Mouse (Mus musculus): ENCODE measurements around the gene Dyrk3. TPM values are rescaled to one million over a fixed set of nuclear protein-coding genes. Genes with fewer than 3 reads are reported as not detected.

Dyrk3 gene
- polyA plus RNA-seq, 1 experiment from 2014 or later, result 2.3 TPM

- Histone ChIP-seq H3K9ac (ENCODE audit: low read depth, low read length) (no peak overlapping the region), H3K27me3 (replicated peaks; ENCODE audit: control insufficient read depth, insufficient read depth, low read length) (no peaks in the 10 kb centered on the region), H3K9me3 (ENCODE audit: control insufficient read depth, low read length) (no peaks in the 10 kb centered on the region), H3K4me2 (ENCODE audit: low read depth, low read length) (no peak overlapping the region), H3K4me3 (ENCODE audit: low read length) (no peak overlapping the region), H3K36me3 (ENCODE audit: control insufficient read depth, insufficient read depth, low read length) (no peaks in the 10 kb centered on the region), H3K4me1 (ENCODE audit: control insufficient read depth, insufficient read depth, low read length) (peaks cover 79% of the 10 kb centered on the region), H3K27ac (ENCODE audit: low read length) (no peak overlapping the region)
- no peak for ATAC-seq
- whole genome bisulfite sequencing, result 57% methylated on average over 4 of the region's 4 CpGs
Measured at GRCm38 (mm10) chr1:131090877-131091276, 47.3 kb downstream of the Dyrk3 start.

DNA sequence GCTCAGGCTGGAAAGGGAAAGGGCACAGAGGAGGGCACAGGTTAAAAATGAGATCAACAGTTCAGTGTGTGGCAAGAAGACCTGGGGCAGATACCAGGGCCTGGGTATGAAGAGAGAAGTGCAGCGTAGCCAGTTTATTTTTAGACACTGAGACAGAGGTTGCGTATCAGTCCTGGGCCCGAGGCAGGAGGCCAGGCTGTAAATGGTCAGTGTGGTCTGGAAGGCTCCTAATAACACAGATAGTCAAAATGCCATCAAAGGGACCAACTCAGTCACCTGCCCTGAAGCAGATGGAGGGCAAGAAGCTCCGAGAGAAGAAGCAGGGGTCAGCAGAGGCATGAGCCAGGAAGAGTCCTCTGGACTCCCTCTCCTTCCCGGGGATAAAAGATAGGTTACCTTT, 47.9 kb downstream of the Dyrk3 start:
- Histone ChIP-seq H3K4me2 (ENCODE audit: low read depth, low read length) (no peak overlapping the region), H3K9ac (ENCODE audit: low read depth, low read length) (0 out of 2 replicates have a peak overlapping the region, but pooled peaks have one; percentile 34), H3K4me3 (ENCODE audit: low read length) (no peak overlapping the region), H3K27ac (ENCODE audit: low read length) (no peak overlapping the region), H3K4me1 (ENCODE audit: control insufficient read depth, insufficient read depth, low read length) (peaks cover 75% of the 10 kb centered on the region), H3K9me3 (ENCODE audit: control insufficient read depth, low read length) (no peaks in the 10 kb centered on the region), H3K36me3 (ENCODE audit: control insufficient read depth, insufficient read depth, low read length) (no peaks in the 10 kb centered on the region), H3K27me3 (replicated peaks; ENCODE audit: control insufficient read depth, insufficient read depth, low read length) (no peaks in the 10 kb centered on the region)
- 64% methylated on average over 5 of the region's 5 CpGs for WGBS
- ATAC-seq, result no peak

- 73% methylated on average over 2 of the region's 2 CpGs for WGBS
- no peak overlapping the region for H3K27ac ChIP-seq (ENCODE audit: low read length)
- no peaks in the 10 kb centered on the region for H3K36me3 ChIP-seq (ENCODE audit: control insufficient read depth, insufficient read depth, low read length)
- H3K9me3 ChIP-seq (ENCODE audit: control insufficient read depth, low read length), result no peaks in the 10 kb centered on the region
- no peak overlapping the region for H3K4me2 ChIP-seq (ENCODE audit: low read depth, low read length)
- no peak for ATAC-seq
- no peaks in the 10 kb centered on the region for H3K27me3 ChIP-seq (replicated peaks; ENCODE audit: control insufficient read depth, insufficient read depth, low read length)
- peaks cover 76% of the 10 kb centered on the region for H3K4me1 ChIP-seq (ENCODE audit: control insufficient read depth, insufficient read depth, low read length)
- no peak overlapping the region for H3K4me3 ChIP-seq (ENCODE audit: low read length)
- H3K9ac ChIP-seq (ENCODE audit: low read depth, low read length), result 0 out of 2 replicates have a peak overlapping the region, but pooled peaks have one; percentile 34
Measured at GRCm38 (mm10) chr1:131089525-131090127, 48.5 kb downstream of the Dyrk3 start.

- H3K36me3 ChIP-seq (ENCODE audit: control insufficient read depth, insufficient read depth, low read length), result no peaks in the 10 kb centered on the region
Measured at GRCm38 (mm10) chr1:131088547-131088946, 49.6 kb downstream of the Dyrk3 start.

GRCm38 (mm10) chr1:131086907-131087306, 51.2 kb downstream of the Dyrk3 start:
- no peaks in the 10 kb centered on the region for H3K27me3 ChIP-seq (replicated peaks; ENCODE audit: control insufficient read depth, insufficient read depth, low read length)
- H3K36me3 ChIP-seq (ENCODE audit: control insufficient read depth, insufficient read depth, low read length), result no peaks in the 10 kb centered on the region
- no peak overlapping the region for H3K9ac ChIP-seq (ENCODE audit: low read depth, low read length)
- peaks cover 81% of the 10 kb centered on the region for H3K4me1 ChIP-seq (ENCODE audit: control insufficient read depth, insufficient read depth, low read length)
- no peak for ATAC-seq
- H3K9me3 ChIP-seq (ENCODE audit: control insufficient read depth, low read length), result no peaks in the 10 kb centered on the region
- peak overlapping the region; percentile 5; the same call in 1 of the 2 replicates for H3K4me2 ChIP-seq (ENCODE audit: low read depth, low read length)
- WGBS, result 42% methylated on average over 7 of the region's 7 CpGs
- H3K27ac ChIP-seq (ENCODE audit: low read length), result no peak overlapping the region
- no peak overlapping the region for H3K4me3 ChIP-seq (ENCODE audit: low read length)

More at GRCm38 (mm10) chr1:131088547-131088946, 49.6 kb downstream of the Dyrk3 start:
- Histone ChIP-seq H3K4me3 (ENCODE audit: low read length) (no peak overlapping the region), H3K4me2 (ENCODE audit: low read depth, low read length) (no peak overlapping the region), H3K27ac (ENCODE audit: low read length) (no peak overlapping the region), H3K27me3 (replicated peaks; ENCODE audit: control insufficient read depth, insufficient read depth, low read length) (no peaks in the 10 kb centered on the region), H3K9ac (ENCODE audit: low read depth, low read length) (no peak overlapping the region), H3K9me3 (ENCODE audit: control insufficient read depth, low read length) (no peaks in the 10 kb centered on the region), H3K4me1 (ENCODE audit: control insufficient read depth, insufficient read depth, low read length) (peaks cover 77% of the 10 kb centered on the region)
- ATAC-seq, result no peak
- 49% methylated on average over 11 of the region's 11 CpGs for WGBS

DNA sequence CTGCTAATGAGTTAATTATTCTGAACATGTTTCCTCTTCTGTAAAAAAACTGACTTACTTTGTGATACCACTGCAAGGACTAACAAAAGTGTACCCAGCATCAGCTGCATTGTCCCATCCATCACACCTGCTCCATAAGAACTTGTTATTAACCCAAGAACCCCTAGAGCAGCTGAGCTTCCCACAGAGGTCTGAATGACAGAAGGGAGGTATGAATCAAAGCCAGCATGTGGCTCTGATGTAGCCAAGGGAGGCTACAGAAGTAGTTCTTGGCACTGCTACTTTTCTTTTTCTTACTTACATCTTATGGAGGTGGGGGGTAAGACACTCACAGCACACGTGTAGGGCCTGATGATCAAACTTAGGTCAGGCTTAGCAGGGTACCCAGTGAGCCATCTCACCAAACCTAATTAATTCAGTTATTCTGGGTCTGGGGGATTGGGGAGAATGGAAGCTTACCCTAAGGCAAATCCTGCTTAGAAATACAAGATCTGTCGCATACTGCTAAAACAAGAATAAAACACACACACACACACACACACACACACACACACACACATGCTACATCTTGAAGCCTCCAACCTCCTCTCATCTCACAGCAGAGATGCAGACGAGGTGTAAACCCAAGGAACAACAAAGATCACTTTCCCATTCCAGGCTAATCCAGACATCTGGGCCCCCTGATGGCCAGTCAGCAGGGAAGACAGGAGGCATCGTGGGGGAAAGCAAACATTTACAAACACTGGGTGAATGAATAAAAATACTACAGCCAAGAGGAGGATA, 52.0 kb downstream of the Dyrk3 start:
- Histone ChIP-seq H3K9ac (ENCODE audit: low read depth, low read length) (no peak overlapping the region), H3K4me2 (ENCODE audit: low read depth, low read length) (no peak overlapping the region), H3K27ac (ENCODE audit: low read length) (no peak overlapping the region), H3K9me3 (ENCODE audit: control insufficient read depth, low read length) (no peaks in the 10 kb centered on the region), H3K27me3 (replicated peaks; ENCODE audit: control insufficient read depth, insufficient read depth, low read length) (no peaks in the 10 kb centered on the region), H3K4me1 (ENCODE audit: control insufficient read depth, insufficient read depth, low read length) (peaks cover 82% of the 10 kb centered on the region), H3K36me3 (ENCODE audit: control insufficient read depth, insufficient read depth, low read length) (no peaks in the 10 kb centered on the region), H3K4me3 (ENCODE audit: low read length) (no peak overlapping the region)
- ATAC-seq, result no peak
- WGBS, result 34% methylated on average over 4 of the region's 4 CpGs

DNA sequence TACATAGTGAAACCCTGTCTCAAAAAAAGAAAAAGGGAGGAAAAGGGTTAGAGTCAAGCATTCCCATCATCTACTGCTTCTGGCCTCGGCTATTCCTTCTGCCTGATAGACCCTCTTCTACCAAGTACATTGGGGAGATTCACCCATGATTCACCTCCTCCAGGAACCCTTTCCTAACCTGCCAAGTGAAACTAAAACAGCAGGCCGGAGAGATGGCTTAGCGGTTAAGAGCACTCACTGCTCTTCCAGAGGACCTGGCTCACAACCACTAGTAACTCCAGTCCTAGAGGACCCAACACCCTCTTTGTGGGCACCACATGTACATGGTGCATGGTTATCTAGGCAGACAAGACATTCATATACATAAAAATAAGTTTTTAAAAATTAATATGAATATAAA, 52.9 kb downstream of the Dyrk3 start:
- Histone ChIP-seq H3K4me1 (ENCODE audit: control insufficient read depth, insufficient read depth, low read length) (peaks cover 82% of the 10 kb centered on the region), H3K9ac (ENCODE audit: low read depth, low read length) (no peak overlapping the region), H3K27ac (ENCODE audit: low read length) (no peak overlapping the region), H3K9me3 (ENCODE audit: control insufficient read depth, low read length) (no peaks in the 10 kb centered on the region), H3K4me3 (ENCODE audit: low read length) (no peak overlapping the region), H3K27me3 (replicated peaks; ENCODE audit: control insufficient read depth, insufficient read depth, low read length) (no peaks in the 10 kb centered on the region), H3K4me2 (ENCODE audit: low read depth, low read length) (no peak overlapping the region), H3K36me3 (ENCODE audit: control insufficient read depth, insufficient read depth, low read length) (no peaks in the 10 kb centered on the region)
- 78% methylated on average over 3 of the region's 3 CpGs for WGBS
- ATAC-seq, result no peak

- H3K9ac ChIP-seq (ENCODE audit: low read depth, low read length), result no peak overlapping the region
- H3K4me1 ChIP-seq (ENCODE audit: control insufficient read depth, insufficient read depth, low read length), result peaks cover 78% of the 10 kb centered on the region
- no peaks in the 10 kb centered on the region for H3K9me3 ChIP-seq (ENCODE audit: control insufficient read depth, low read length)
- 25% methylated on average over 8 of the region's 8 CpGs for WGBS
- H3K4me3 ChIP-seq (ENCODE audit: low read length), result no peak overlapping the region
- H3K4me2 ChIP-seq (ENCODE audit: low read depth, low read length), result no peak overlapping the region
- no peaks in the 10 kb centered on the region for H3K27me3 ChIP-seq (replicated peaks; ENCODE audit: control insufficient read depth, insufficient read depth, low read length)
- no peaks in the 10 kb centered on the region for H3K36me3 ChIP-seq (ENCODE audit: control insufficient read depth, insufficient read depth, low read length)
- peak; percentile 81 for ATAC-seq
- H3K27ac ChIP-seq (ENCODE audit: low read length), result peak overlapping the region; percentile 75
Measured at GRCm38 (mm10) chr1:131084289-131084688, 53.9 kb downstream of the Dyrk3 start.

GRCm38 (mm10) chr1:131083609-131084008, 54.5 kb downstream of the Dyrk3 start:
- H3K27ac ChIP-seq (ENCODE audit: low read length), result peak overlapping the region; percentile 75
- peaks cover 76% of the 10 kb centered on the region for H3K4me1 ChIP-seq (ENCODE audit: control insufficient read depth, insufficient read depth, low read length)

More at GRCm38 (mm10) chr1:131083609-131084008, 54.5 kb downstream of the Dyrk3 start:
- H3K9me3 ChIP-seq (ENCODE audit: control insufficient read depth, low read length), result no peaks in the 10 kb centered on the region
- H3K4me2 ChIP-seq (ENCODE audit: low read depth, low read length), result 0 out of 2 replicates have a peak overlapping the region, but pooled peaks have one; percentile 7
- no peak overlapping the region for H3K9ac ChIP-seq (ENCODE audit: low read depth, low read length)
- 19% methylated on average over 4 of the region's 4 CpGs for WGBS
- no peak overlapping the region for H3K4me3 ChIP-seq (ENCODE audit: low read length)
- H3K36me3 ChIP-seq (ENCODE audit: control insufficient read depth, insufficient read depth, low read length), result no peaks in the 10 kb centered on the region
- no peaks in the 10 kb centered on the region for H3K27me3 ChIP-seq (replicated peaks; ENCODE audit: control insufficient read depth, insufficient read depth, low read length)
- peak; percentile 31; the same call in 1 of the 2 replicates for ATAC-seq
